Mouse (Mus musculus): ENCODE data around the gene Calcb. TPM values are rescaled to one million over a fixed set of nuclear protein-coding genes. Genes with fewer than 3 reads are reported as not detected.

The Calcb gene
- total RNA-seq, 1 experiment, result 0.80 TPM

- H3K4me3 ChIP-seq (ENCODE audit: insufficient read depth in 1 of 2, low read depth in 1 of 2, low read length in 2 of 2, poor library complexity in 1 of 2, severe bottlenecking in 1 of 2), result no peak overlapping the region
- TF ChIP-seq HCFC1 (IDR thresholded peaks at IDR 0.05; ENCODE audit: borderline replicate concordance, insufficient read depth, low read length) (no peak), ZC3H11A (IDR thresholded peaks at IDR 0.05; ENCODE audit: borderline replicate concordance, low read depth, low read length) (no peak), MAFK (IDR thresholded peaks at IDR 0.05; ENCODE audit: insufficient read depth, low read depth, low read length) (no peak), CHD2 (IDR thresholded peaks at IDR 0.05; ENCODE audit: low read depth, low read length) (no peak), ZNF384 (IDR thresholded peaks at IDR 0.05; ENCODE audit: low read depth, low read length) (no peak)
- H3K9ac ChIP-seq (ENCODE audit: insufficient read depth, low read depth, low read length, poor library complexity, severe bottlenecking), result no peak overlapping the region
- in situ Hi-C loops (cut with MboI; ENCODE audit: low sequenced_read_pairs in 2 of 2, unreplicated experiment in 2 of 2), result no loop called here
- no peaks in the 10 kb centered on the region for H3K36me3 ChIP-seq (ENCODE audit: control insufficient read depth, insufficient read depth, low read length, poor library complexity, severe bottlenecking)
- no peak overlapping the region for H3K27ac ChIP-seq (ENCODE audit: insufficient read depth, low read depth, low read length, poor library complexity, severe bottlenecking)
- H3K9me3 ChIP-seq (ENCODE audit: control insufficient read depth, insufficient read depth, low read depth, low read length), result no peaks in the 10 kb centered on the region
- H3K4me1 ChIP-seq (ENCODE audit: control insufficient read depth in 2 of 2, insufficient read depth in 2 of 2, low read length in 2 of 2, poor library complexity in 1 of 2), result no peaks in the 10 kb centered on the region
- no peak for DNase-seq (ENCODE audit: low read depth, low spot score)
These were observed 44.2 kb downstream of the Calcb start for GRCm38 (mm10) chr7:114762660-114763059.

- H3K9me3 ChIP-seq (ENCODE audit: control insufficient read depth, insufficient read depth, low read depth, low read length), result no peaks in the 10 kb centered on the region
- H3K36me3 ChIP-seq (ENCODE audit: control insufficient read depth, insufficient read depth, low read length, poor library complexity, severe bottlenecking), result no peaks in the 10 kb centered on the region
- TF ChIP-seq HCFC1 (IDR thresholded peaks at IDR 0.05; ENCODE audit: borderline replicate concordance, insufficient read depth, low read length) (no peak), MAFK (IDR thresholded peaks at IDR 0.05; ENCODE audit: insufficient read depth, low read depth, low read length) (no peak), CHD2 (IDR thresholded peaks at IDR 0.05; ENCODE audit: low read depth, low read length) (no peak), ZC3H11A (IDR thresholded peaks at IDR 0.05; ENCODE audit: borderline replicate concordance, low read depth, low read length) (no peak), ZNF384 (IDR thresholded peaks at IDR 0.05; ENCODE audit: low read depth, low read length) (no peak)
- no peak overlapping the region for H3K27ac ChIP-seq (ENCODE audit: insufficient read depth, low read depth, low read length, poor library complexity, severe bottlenecking)
- H3K9ac ChIP-seq (ENCODE audit: insufficient read depth, low read depth, low read length, poor library complexity, severe bottlenecking), result no peak overlapping the region
- no peak overlapping the region for H3K4me3 ChIP-seq (ENCODE audit: insufficient read depth in 1 of 2, low read depth in 1 of 2, low read length in 2 of 2, poor library complexity in 1 of 2, severe bottlenecking in 1 of 2)
- H3K4me1 ChIP-seq (ENCODE audit: control insufficient read depth in 2 of 2, insufficient read depth in 2 of 2, low read length in 2 of 2, poor library complexity in 1 of 2), result no peaks in the 10 kb centered on the region
- in situ Hi-C loops (cut with MboI; ENCODE audit: low sequenced_read_pairs in 2 of 2, unreplicated experiment in 2 of 2), result no loop called here
- DNase-seq (ENCODE audit: low read depth, low spot score), result no peak
These were observed 46.8 kb downstream of the Calcb start for GRCm38 (mm10) chr7:114765273-114765672.

GRCm38 (mm10) chr7:114766523-114766922, 48.1 kb downstream of the Calcb start:
- H3K4me3 ChIP-seq (ENCODE audit: insufficient read depth in 1 of 2, low read depth in 1 of 2, low read length in 2 of 2, poor library complexity in 1 of 2, severe bottlenecking in 1 of 2), result no peak overlapping the region
- no peak for TF ChIP-seq MAFK (IDR thresholded peaks at IDR 0.05; ENCODE audit: insufficient read depth, low read depth, low read length)
- TF ChIP-seq ZC3H11A (IDR thresholded peaks at IDR 0.05; ENCODE audit: borderline replicate concordance, low read depth, low read length), result no peak
- no peak for TF ChIP-seq HCFC1 (IDR thresholded peaks at IDR 0.05; ENCODE audit: borderline replicate concordance, insufficient read depth, low read length)
- TF ChIP-seq ZNF384 (IDR thresholded peaks at IDR 0.05; ENCODE audit: low read depth, low read length), result no peak
- no peak for TF ChIP-seq CHD2 (IDR thresholded peaks at IDR 0.05; ENCODE audit: low read depth, low read length)
- no peak overlapping the region for H3K9ac ChIP-seq (ENCODE audit: insufficient read depth, low read depth, low read length, poor library complexity, severe bottlenecking)
- in situ Hi-C loops (cut with MboI; ENCODE audit: low sequenced_read_pairs in 2 of 2, unreplicated experiment in 2 of 2), result no loop called here
- no peaks in the 10 kb centered on the region for H3K36me3 ChIP-seq (ENCODE audit: control insufficient read depth, insufficient read depth, low read length, poor library complexity, severe bottlenecking)
- H3K4me1 ChIP-seq (ENCODE audit: control insufficient read depth in 2 of 2, insufficient read depth in 2 of 2, low read length in 2 of 2, poor library complexity in 1 of 2), result no peaks in the 10 kb centered on the region
- no peak for DNase-seq (ENCODE audit: low read depth, low spot score)
- no peak overlapping the region for H3K27ac ChIP-seq (ENCODE audit: insufficient read depth, low read depth, low read length, poor library complexity, severe bottlenecking)
- no peaks in the 10 kb centered on the region for H3K9me3 ChIP-seq (ENCODE audit: control insufficient read depth, insufficient read depth, low read depth, low read length)

DNA sequence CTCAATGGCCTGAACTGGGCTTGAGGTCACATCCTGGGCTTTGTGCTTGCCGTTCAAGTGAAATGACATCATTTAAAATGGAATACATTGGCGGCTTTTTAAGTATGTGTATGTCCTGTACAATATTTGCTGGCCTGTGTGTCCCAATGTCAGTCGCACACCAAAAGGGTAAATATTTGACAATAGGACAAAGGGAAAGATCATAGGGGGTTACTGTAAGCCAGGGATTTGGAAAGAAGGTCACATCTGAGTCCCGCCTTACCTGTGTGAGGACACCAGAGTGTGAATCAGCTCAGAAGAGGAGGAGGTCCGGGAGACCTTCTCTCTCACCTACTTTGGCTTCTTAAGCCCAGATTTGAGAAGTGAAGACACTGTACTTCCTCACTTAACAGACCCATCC, 50.1 kb downstream of the Calcb start:
- peaks cover 0 to 3% of the 10 kb centered on the region in 2 experiments; a peak in 1 of 4 replicates for H3K4me1 ChIP-seq (ENCODE audit: control insufficient read depth in 2 of 2, insufficient read depth in 2 of 2, low read length in 2 of 2, poor library complexity in 1 of 2)
- in situ Hi-C loops (cut with MboI; ENCODE audit: low sequenced_read_pairs in 2 of 2, unreplicated experiment in 2 of 2), result no loop called here
- no peaks in the 10 kb centered on the region for H3K36me3 ChIP-seq (ENCODE audit: control insufficient read depth, insufficient read depth, low read length, poor library complexity, severe bottlenecking)

DNA sequence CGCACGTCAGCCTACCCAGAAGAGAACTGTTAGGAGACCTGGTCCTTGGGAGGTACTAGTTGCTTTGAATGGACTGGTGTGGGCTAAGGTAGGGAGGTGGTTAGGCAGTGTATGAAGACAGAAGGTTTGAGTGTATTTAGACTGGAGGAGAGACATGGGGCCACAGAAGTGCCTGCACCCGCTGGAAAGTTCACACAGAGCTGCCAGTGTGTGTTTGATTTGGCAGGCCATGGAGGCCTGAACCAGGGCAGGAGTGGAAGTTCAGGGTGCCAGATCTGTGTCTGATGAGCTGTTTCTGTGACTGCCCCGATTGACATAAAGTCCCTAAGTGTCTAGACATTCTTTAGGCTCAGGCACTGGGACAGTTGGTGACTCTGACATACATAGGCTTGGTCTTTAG, 50.6 kb downstream of the Calcb start:
- no peak for DNase-seq (ENCODE audit: low read depth, low spot score)
- H3K4me1 ChIP-seq (ENCODE audit: control insufficient read depth in 2 of 2, insufficient read depth in 2 of 2, low read length in 2 of 2, poor library complexity in 1 of 2), result peaks cover 0 to 3% of the 10 kb centered on the region in 2 experiments; a peak in 1 of 4 replicates
- H3K9ac ChIP-seq (ENCODE audit: insufficient read depth, low read depth, low read length, poor library complexity, severe bottlenecking), result no peak overlapping the region
- H3K4me3 ChIP-seq (ENCODE audit: insufficient read depth in 1 of 2, low read depth in 1 of 2, low read length in 2 of 2, poor library complexity in 1 of 2, severe bottlenecking in 1 of 2), result no peak overlapping the region
- no peaks in the 10 kb centered on the region for H3K36me3 ChIP-seq (ENCODE audit: control insufficient read depth, insufficient read depth, low read length, poor library complexity, severe bottlenecking)
- H3K9me3 ChIP-seq (ENCODE audit: control insufficient read depth, insufficient read depth, low read depth, low read length), result no peaks in the 10 kb centered on the region
- H3K27ac ChIP-seq (ENCODE audit: insufficient read depth, low read depth, low read length, poor library complexity, severe bottlenecking), result no peak overlapping the region
- in situ Hi-C loops (cut with MboI; ENCODE audit: low sequenced_read_pairs in 2 of 2, unreplicated experiment in 2 of 2), result no loop called here
- TF ChIP-seq ZNF384 (IDR thresholded peaks at IDR 0.05; ENCODE audit: low read depth, low read length) (no peak), ZC3H11A (IDR thresholded peaks at IDR 0.05; ENCODE audit: borderline replicate concordance, low read depth, low read length) (no peak), CHD2 (IDR thresholded peaks at IDR 0.05; ENCODE audit: low read depth, low read length) (no peak), HCFC1 (IDR thresholded peaks at IDR 0.05; ENCODE audit: borderline replicate concordance, insufficient read depth, low read length) (no peak), MAFK (IDR thresholded peaks at IDR 0.05; ENCODE audit: insufficient read depth, low read depth, low read length) (no peak)

More for the DNA sequence above, 50.1 kb downstream of the Calcb start:
- Histone ChIP-seq H3K9ac (ENCODE audit: insufficient read depth, low read depth, low read length, poor library complexity, severe bottlenecking) (no peak overlapping the region), H3K4me3 (ENCODE audit: insufficient read depth in 1 of 2, low read depth in 1 of 2, low read length in 2 of 2, poor library complexity in 1 of 2, severe bottlenecking in 1 of 2) (no peak overlapping the region), H3K27ac (ENCODE audit: insufficient read depth, low read depth, low read length, poor library complexity, severe bottlenecking) (no peak overlapping the region), H3K9me3 (ENCODE audit: control insufficient read depth, insufficient read depth, low read depth, low read length) (no peaks in the 10 kb centered on the region)
- no peak for DNase-seq (ENCODE audit: low read depth, low spot score)
- TF ChIP-seq MAFK (IDR thresholded peaks at IDR 0.05; ENCODE audit: insufficient read depth, low read depth, low read length) (no peak), ZNF384 (IDR thresholded peaks at IDR 0.05; ENCODE audit: low read depth, low read length) (no peak), CHD2 (IDR thresholded peaks at IDR 0.05; ENCODE audit: low read depth, low read length) (no peak), ZC3H11A (IDR thresholded peaks at IDR 0.05; ENCODE audit: borderline replicate concordance, low read depth, low read length) (no peak), HCFC1 (IDR thresholded peaks at IDR 0.05; ENCODE audit: borderline replicate concordance, insufficient read depth, low read length) (no peak)
